46 mouse cellular contexts compared by ENCODE assay signal in the genomic region with DNA sequence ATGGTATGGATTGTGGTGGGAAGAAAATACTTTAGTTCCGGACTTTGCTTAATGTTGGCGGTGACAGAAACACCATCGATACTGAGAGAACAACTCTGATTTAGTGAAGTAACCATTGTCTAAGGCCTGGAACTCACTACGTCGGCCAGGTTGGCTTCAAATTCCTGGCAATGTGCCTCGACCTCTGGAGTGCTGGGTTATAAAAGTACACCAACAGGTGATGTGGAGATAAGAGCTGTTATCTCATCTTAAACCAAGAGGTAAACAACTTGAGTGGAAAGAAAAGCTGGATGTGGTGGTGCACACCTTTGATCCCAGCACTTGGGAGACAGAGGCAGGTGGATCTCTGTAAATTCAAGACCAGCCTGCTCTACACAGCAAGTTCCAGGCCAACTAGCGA. TPM values are rescaled to one million over a fixed set of nuclear protein-coding genes. Genes with fewer than 3 reads are reported as not detected.
"Had no signal": no experiment of that assay in that cellular context is flagged by ENCODE, and none has a peak within 500 bp of the region (broad histone marks: within the 10 kb centered on the region; RNA-seq: fewer than 3 reads in every experiment).

No protein-coding gene starts in this region.

- DNase-seq: left cerebral cortex, postnatal 4 days; liver, embryonic 13.5 days; liver, postnatal 0 days; lung, adult 18-20 months; lung, adult 2 months; lung, embryonic 14.5 days; lung, postnatal 10 days; lung, postnatal 14 days; lung, postnatal 36 days; lung, postnatal 4 days; midbrain, embryonic 14.5 days had no signal

- H3K36me3 ChIP-seq: limb, embryonic 10.5 days; limb, embryonic 12.5 days; limb, embryonic 13.5 days; limb, embryonic 15.5 days; liver, embryonic 12.5 days; liver, embryonic 13.5 days; liver, embryonic 15.5 days; lung, embryonic 15.5 days; midbrain, embryonic 10.5 days; midbrain, embryonic 12.5 days; midbrain, embryonic 13.5 days; midbrain, embryonic 15.5 days had no signal

- H3K27me3 ChIP-seq: limb, embryonic 12.5 days; limb, embryonic 13.5 days; limb, embryonic 15.5 days; lung, embryonic 15.5 days; midbrain, embryonic 13.5 days; midbrain, embryonic 15.5 days had no signal

- H3K4me3 ChIP-seq: left cerebral cortex, adult 2 months; limb, embryonic 10.5 days; limb, embryonic 12.5 days; limb, embryonic 13.5 days; limb, embryonic 15.5 days; liver, embryonic 12.5 days; liver, embryonic 13.5 days; liver, embryonic 15.5 days; lung, embryonic 15.5 days; megakaryocyte, embryonic 14.5 days; midbrain, embryonic 10.5 days; midbrain, embryonic 12.5 days; midbrain, embryonic 13.5 days; midbrain, embryonic 15.5 days; myocyte had no signal

- H3K4me1 ChIP-seq: limb, embryonic 12.5 days; limb, embryonic 13.5 days had no signal

- H3K9ac ChIP-seq: limb, embryonic 12.5 days; limb, embryonic 13.5 days; limb, embryonic 15.5 days; liver, embryonic 12.5 days; liver, embryonic 13.5 days; liver, embryonic 14.5 days; liver, embryonic 15.5 days; liver, postnatal 0 days; lung, embryonic 14.5 days; lung, embryonic 15.5 days; midbrain, embryonic 12.5 days; midbrain, embryonic 13.5 days; midbrain, embryonic 15.5 days had no signal

- H3K27ac ChIP-seq: left cerebral cortex, adult 2 months; limb, embryonic 10.5 days; limb, embryonic 12.5 days; limb, embryonic 13.5 days; limb, embryonic 15.5 days; liver, embryonic 12.5 days; liver, embryonic 13.5 days; liver, embryonic 14.5 days; liver, embryonic 15.5 days; lung, embryonic 15.5 days; macrophage; midbrain, embryonic 10.5 days; midbrain, embryonic 12.5 days; midbrain, embryonic 13.5 days; midbrain, embryonic 15.5 days had no signal

RNA-seq across cellular contexts. Expression of a gene that starts 15.2 kb away (rescaled TPM):
- total RNA-seq: left cerebral cortex, postnatal 4 days had no signal
- polyA plus RNA-seq: midbrain, embryonic 12.5 days; midbrain, embryonic 13.5 days had no signal

RNA-seq across cellular contexts. Expression of a gene that starts 58.4 kb away (rescaled TPM):
- total RNA-seq: left cerebral cortex, adult 18-20 months; left cerebral cortex, adult 2 months; left cerebral cortex, adult 8-10 months; left cerebral cortex, postnatal 10 days; left cerebral cortex, postnatal 14 days; left cerebral cortex, postnatal 25 days; left cerebral cortex, postnatal 36 days; left cerebral cortex, postnatal 4 days; megakaryocyte progenitor cell, adult 5-6 weeks; megakaryocyte-erythroid progenitor cell, adult 5-6 weeks; midbrain, postnatal 0 days; monocyte, adult 5-6 weeks had no signal
- polyA plus RNA-seq: limb, embryonic 10.5 days; limb, embryonic 11.5 days; limb, embryonic 12.5 days; limb, embryonic 13.5 days; limb, embryonic 14.5 days; limb, embryonic 15.5 days; liver, embryonic 11.5 days; liver, embryonic 12.5 days; liver, embryonic 13.5 days; liver, embryonic 14.5 days; liver, embryonic 15.5 days; liver, embryonic 16.5 days; liver, postnatal 0 days; lung, embryonic 14.5 days; lung, embryonic 15.5 days; lung, embryonic 16.5 days; lung, postnatal 0 days; midbrain, embryonic 10.5 days; midbrain, embryonic 11.5 days; midbrain, embryonic 12.5 days; midbrain, embryonic 13.5 days; midbrain, embryonic 14.5 days; midbrain, embryonic 15.5 days; midbrain, embryonic 16.5 days; midbrain, postnatal 0 days; myocyte; neural tube, embryonic 11.5 days had no signal
